Mouse (Mus musculus) adrenal gland, adult (tissue): Measurements from ENCODE around the gene Smox.
A peak's percentile ranks its signal among the peaks of the same experiment; 100 is the strongest.

Experiments
- DNase-seq, 2 experiments: peaks; one replicate each; pipeline ENCODE4 v3.0.0; 2022 to 2023; ENCODE audit warnings: low spot score in 1 of 2; ENCODE audit not compliant: inconsistent age in 2 of 2

The Smox gene

GRCm38 (mm10) chr2:131551701-131552620 lies 60.7 kb downstream of the Smox start:
- DNase-seq, result peak; percentile 52 to 81

- DNase-seq, result peak; percentile 62 to 90
Measured at GRCm38 (mm10) chr2:131552736-131553400, 61.6 kb downstream of the Smox start.

- DNase-seq, result peak in 1 of 2 experiments; percentile 60
Measured at GRCm38 (mm10) chr2:131557896-131558295, 66.6 kb downstream of the Smox start.

- DNase-seq, result peak; percentile 54 to 80
Measured at GRCm38 (mm10) chr2:131560205-131560919, 69.1 kb downstream of the Smox start.

- DNase-seq, result peak; percentile 60 to 74
Measured at GRCm38 (mm10) chr2:131561344-131561870, 70.1 kb downstream of the Smox start.

- DNase-seq, result peak; percentile 78 to 90
Measured at GRCm38 (mm10) chr2:131561891-131562585, 70.7 kb downstream of the Smox start, which contains the start of gene Adra1d. Gene Adra1d (minus strand): TSS chr2:131562283.

GRCm38 (mm10) chr2:131562586-131563122 lies 71.4 kb downstream of the Smox start:
- peak; percentile 91 to 95 for DNase-seq
